8 mouse cellular contexts compared by ENCODE assay signal in genomic region chr5:139129572-139130151, GRCm38 (mm10). TPM values are rescaled to one million over a fixed set of nuclear protein-coding genes. Genes with fewer than 3 reads are reported as not detected.
DNase-seq lines count a peak whose midpoint lies in the region; ATAC-seq and TF ChIP-seq lines count a peak whose summit lies in the region.

No protein-coding gene starts in this region.

- H3K27ac ChIP-seq in kidney, adult 2 months (ENCODE audit: insufficient read depth, low read depth, low read length): no peak overlapping the region
- peak overlapping the region; percentile 75 for H3K27ac ChIP-seq in forebrain, embryonic 10.5 days
- H3K27ac ChIP-seq in lung, postnatal 0 days (ENCODE audit: low read length): no peak overlapping the region
- H3K27ac ChIP-seq in small intestine, adult 2 months (ENCODE audit: insufficient read depth, low read depth, low read length): no peak overlapping the region

- H3K9ac ChIP-seq in lung, postnatal 0 days (replicated peaks; ENCODE audit: low read depth): peak overlapping the region; percentile 29

- no peak for TF ChIP-seq CTCF in kidney, adult 2 months (conservative IDR thresholded peaks at IDR 0.05; ENCODE audit: insufficient read depth, insufficient read length, low read depth, low read length)
- no peak for TF ChIP-seq CTCF in brain, embryonic 14.5 days (IDR thresholded peaks at IDR 0.05; ENCODE audit: borderline replicate concordance, extremely low read depth, insufficient read depth, insufficient read length)
- no peak for TF ChIP-seq CTCF in lung, postnatal 0 days (IDR thresholded peaks at IDR 0.05)
- TF ChIP-seq CTCF in small intestine, adult 2 months (IDR thresholded peaks at IDR 0.05; ENCODE audit: extremely low read depth, insufficient read length, insufficient replicate concordance, low read depth, low read length): no peak

- WGBS in kidney, adult 2 months: 7% methylated on average over 50 of the region's 55 CpGs
- 3% methylated on average over 55 of the region's 55 CpGs for WGBS in forebrain, embryonic 10.5 days
- 6% methylated on average over 29 of the region's 55 CpGs for WGBS in lung, postnatal 0 days
- 6% methylated on average over 55 of the region's 55 CpGs for WGBS in small intestine, adult 2 months

- H3K4me3 ChIP-seq in kidney, adult 2 months (ENCODE audit: insufficient read depth, low read depth, low read length): peak overlapping the region; percentile 50
- H3K4me3 ChIP-seq in forebrain, embryonic 10.5 days: peak overlapping the region; percentile 68
- peak overlapping the region; percentile 53 for H3K4me3 ChIP-seq in lung, postnatal 0 days (ENCODE audit: low read depth, low read length)
- H3K4me3 ChIP-seq in small intestine, adult 2 months (ENCODE audit: low read depth, low read length): peak overlapping the region; percentile 49

- TF ChIP-seq POLR2A in kidney, adult 2 months (IDR thresholded peaks at IDR 0.05; ENCODE audit: low read depth, low read length): no peak
- TF ChIP-seq POLR2A in brain, embryonic 14.5 days (IDR thresholded peaks at IDR 0.05; ENCODE audit: borderline replicate concordance, extremely low read depth, insufficient read depth, insufficient read length, poor library complexity, severe bottlenecking): peak; percentile 14; the same call in 1 of the 2 replicates
- no peak for TF ChIP-seq POLR2A in small intestine, adult 2 months (IDR thresholded peaks at IDR 0.05; ENCODE audit: low read depth, low read length)

- H3K4me1 ChIP-seq in kidney, adult 2 months (ENCODE audit: control insufficient read depth, insufficient read depth, low read length): no peaks in the 10 kb centered on the region
- H3K4me1 ChIP-seq in forebrain, embryonic 10.5 days: peaks cover 13% of the 10 kb centered on the region
- H3K4me1 ChIP-seq in lung, postnatal 0 days (ENCODE audit: insufficient read depth, low read depth, low read length): no peaks in the 10 kb centered on the region
- H3K4me1 ChIP-seq in small intestine, adult 2 months (ENCODE audit: control insufficient read depth, insufficient read depth, insufficient read length, low read length): peaks cover 9% of the 10 kb centered on the region

- H3K4me2 ChIP-seq in lung, postnatal 0 days (replicated peaks; ENCODE audit: low read depth, low read length): peak overlapping the region; percentile 95

- TF ChIP-seq EP300 in lung, postnatal 0 days (IDR thresholded peaks at IDR 0.05): no peak

- H3K9me3 ChIP-seq in forebrain, embryonic 10.5 days: no peaks in the 10 kb centered on the region
- H3K9me3 ChIP-seq in lung, postnatal 0 days (ENCODE audit: low read length): no peaks in the 10 kb centered on the region

- no peaks in the 10 kb centered on the region for H3K36me3 ChIP-seq in kidney, adult 2 months (ENCODE audit: control insufficient read depth, insufficient read depth, low read length)
- H3K36me3 ChIP-seq in forebrain, embryonic 10.5 days (replicated peaks): no peaks in the 10 kb centered on the region
- H3K36me3 ChIP-seq in lung, postnatal 0 days (ENCODE audit: insufficient read depth, low read length): no peaks in the 10 kb centered on the region
- H3K36me3 ChIP-seq in small intestine, adult 2 months (ENCODE audit: control insufficient read depth, insufficient read depth, low read length): no peaks in the 10 kb centered on the region

- ATAC-seq in lung, postnatal 0 days: peak; percentile 68

- DNase-seq in kidney, adult 2 months: no peak
- no peak for DNase-seq in kidney, adult 9 months
- peak; percentile 57 for DNase-seq in brain, embryonic 14.5 days (ENCODE audit: low read depth)
- peak; percentile 17 for DNase-seq in forebrain, embryonic 10.5 days (ENCODE audit: extremely low spot score, low spot score)
- peak; percentile 22 for DNase-seq in kidney, postnatal 14 days
- no peak for DNase-seq in lung, postnatal 0 days (ENCODE audit: low spot score)
- no peak for DNase-seq in spleen, adult 18-20 months

- H3K27me3 ChIP-seq in kidney, adult 2 months (replicated peaks; ENCODE audit: control insufficient read depth, insufficient read depth, low read length): no peaks in the 10 kb centered on the region
- H3K27me3 ChIP-seq in forebrain, embryonic 10.5 days (ENCODE audit: poor library complexity, severe bottlenecking): peaks cover 53% of the 10 kb centered on the region
- H3K27me3 ChIP-seq in lung, postnatal 0 days (replicated peaks; ENCODE audit: insufficient read depth, low read length): no peaks in the 10 kb centered on the region
- H3K27me3 ChIP-seq in small intestine, adult 2 months (ENCODE audit: control insufficient read depth, insufficient read depth, low read length): peaks cover 13% of the 10 kb centered on the region

RNA-seq across cellular contexts. Expression of gene Prkar1b, which starts 20.1 kb away (rescaled TPM):
- 6.4 and 7.1 TPM in 2 replicates for polyA plus RNA-seq in kidney, adult 2 months (2012; rRNA removed)
- 148 and 202 TPM in 2 replicates for polyA plus RNA-seq in brain, embryonic 14.5 days (2012; rRNA removed)
- 3.3 and 5.1 TPM in 2 replicates for polyA plus RNA-seq in forebrain, embryonic 10.5 days (2016; fragmentation: Nextera tagmentation; extraction: Ambion mirVana)
- polyA plus RNA-seq in lung, postnatal 0 days (2015; fragmentation: Nextera tagmentation; extraction: Ambion mirVana): 14.4 and 16.5 TPM in 2 replicates
- 2.2 and 3.8 TPM in 2 replicates for polyA plus RNA-seq in small intestine, adult 2 months (2012; rRNA removed)

RNA-seq across cellular contexts. Expression of gene Dnaaf5, which starts 20.4 kb away (rescaled TPM):
- polyA plus RNA-seq in kidney, adult 2 months (2012; rRNA removed): 16.3 and 17.5 TPM in 2 replicates
- 12.6 and 14.9 TPM in 2 replicates for polyA plus RNA-seq in brain, embryonic 14.5 days (2012; rRNA removed)
- polyA plus RNA-seq in forebrain, embryonic 10.5 days (2016; fragmentation: Nextera tagmentation; extraction: Ambion mirVana): 8.0 and 9.9 TPM in 2 replicates
- polyA plus RNA-seq in lung, postnatal 0 days (2015; fragmentation: Nextera tagmentation; extraction: Ambion mirVana): 2.7 and 2.8 TPM in 2 replicates
- polyA plus RNA-seq in small intestine, adult 2 months (2012; rRNA removed): 12.0 and 16.4 TPM in 2 replicates

Comparison
In these comparisons a context has a peak if more than half of its experiments do, and no peak if none do; other contexts are left out.
1. DNase-seq: peak in brain, embryonic 14.5 days (single experiment), forebrain, embryonic 10.5 days (single experiment) and kidney, postnatal 14 days (single experiment); none in kidney, adult 2 months (single experiment), kidney, adult 9 months (single experiment), lung, postnatal 0 days (single experiment) and spleen, adult 18-20 months (0 of 2).
2. Peak in every context shown above with its lines, with median percentiles within 50 percentile points of each other: H3K4me3 ChIP-seq.